Mouse (Mus musculus): ENCODE measurements around the gene Adam15. TPM values are rescaled to one million over a fixed set of nuclear protein-coding genes. Genes with fewer than 3 reads are reported as not detected.

The Adam15 gene
- 60.6 and 78.2 TPM in 2 replicates for polyA plus RNA-seq (2015; fragmentation: Nextera tagmentation; extraction: Ambion mirVana)

DNA sequence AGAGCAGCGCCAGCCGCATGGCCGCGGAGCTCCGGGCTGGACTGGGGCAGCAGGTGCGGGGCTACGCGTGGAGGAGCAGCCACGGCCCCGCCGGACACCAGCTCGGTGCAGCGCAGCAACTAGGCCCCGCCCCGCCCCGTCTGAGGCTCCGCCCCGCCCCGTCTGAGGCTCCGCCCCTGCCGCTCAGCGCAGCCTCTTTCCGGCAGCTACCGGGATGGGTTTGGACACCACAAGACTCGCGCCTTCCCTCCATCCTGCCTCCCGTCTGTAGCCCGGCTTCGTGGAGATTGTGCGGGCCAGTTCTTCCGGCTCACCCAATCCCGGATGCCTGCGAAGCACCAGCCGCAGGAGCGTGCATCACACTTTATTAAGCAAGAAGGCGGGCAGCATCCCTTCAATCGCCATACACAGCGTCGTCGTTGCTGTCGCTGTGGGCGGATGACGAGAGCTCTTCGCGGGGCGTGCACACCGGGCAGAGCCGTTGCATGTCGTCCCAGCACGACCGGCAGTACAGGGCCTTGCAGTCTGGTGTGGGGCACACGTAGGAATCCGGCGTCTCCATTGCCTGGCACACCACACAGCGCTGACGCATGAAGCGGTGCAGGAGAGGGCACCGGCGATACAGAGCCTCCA lies at the start of gene Adam15:
Adam15 (minus strand) TSS at position 128 of the 633 bp plus-strand sequence.
- Histone ChIP-seq H3K4me3 (ENCODE audit: low read depth, low read length) (peak within 1 kb of the TSS; percentile 65), H3K4me2 (ENCODE audit: low read length) (peak within 1 kb of the TSS; percentile 93), H3K27ac (ENCODE audit: low read length) (peak within 1 kb of the TSS; percentile 81), H3K27me3 (ENCODE audit: control insufficient read depth, insufficient read depth, low read depth, low read length) (peaks cover 3% of the 10 kb centered on the region; the same call in 1 of the 2 replicates), H3K9me3 (replicated peaks; ENCODE audit: control insufficient read depth, low read length, poor library complexity, severe bottlenecking) (no peaks in the 10 kb centered on the region), H3K9ac (ENCODE audit: low read depth, low read length) (peak within 1 kb of the TSS; percentile 82), H3K4me1 (ENCODE audit: control insufficient read depth, insufficient read depth, low read length) (peaks cover 14% of the 10 kb centered on the region; the same call in 1 of the 2 replicates), H3K36me3 (ENCODE audit: control insufficient read depth, insufficient read depth, low read length) (no peaks in the 10 kb centered on the region)
- peak; percentile 95 for ATAC-seq
- WGBS, result 1% methylated on average over 47 of the region's 59 CpGs

DNA sequence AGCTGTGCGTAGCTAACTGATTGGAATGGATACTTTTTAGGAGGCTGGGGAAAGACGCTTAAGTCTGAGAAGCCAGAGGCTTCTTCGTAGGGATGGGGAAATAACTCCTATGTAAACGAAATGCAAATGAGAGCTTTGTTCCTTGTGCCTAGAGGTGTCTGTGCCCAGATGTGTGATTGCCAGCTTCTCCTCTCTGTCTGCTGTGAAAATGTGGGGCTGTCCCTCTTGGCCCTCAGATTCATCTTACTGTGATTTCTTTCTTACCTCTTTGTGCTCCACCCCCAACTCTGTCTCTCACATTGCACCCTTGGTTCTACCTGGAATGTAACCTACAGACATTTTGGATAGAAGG lies 46.8 kb upstream of the Adam15 start:
- WGBS, result 0% methylated on average over 4 of the region's 4 CpGs
- H3K27me3 ChIP-seq (ENCODE audit: control insufficient read depth, insufficient read depth, low read depth, low read length), result peaks cover 25% of the 10 kb centered on the region
- H3K9ac ChIP-seq (ENCODE audit: low read depth, low read length), result peak overlapping the region; percentile 10; the same call in 1 of the 2 replicates
- H3K36me3 ChIP-seq (ENCODE audit: control insufficient read depth, insufficient read depth, low read length), result peaks cover 3% of the 10 kb centered on the region; the same call in 1 of the 2 replicates
- no peaks in the 10 kb centered on the region for H3K9me3 ChIP-seq (replicated peaks; ENCODE audit: control insufficient read depth, low read length, poor library complexity, severe bottlenecking)
- ATAC-seq, result no peak
- H3K4me3 ChIP-seq (ENCODE audit: low read depth, low read length), result peak overlapping the region; percentile 38
- H3K4me2 ChIP-seq (ENCODE audit: low read length), result peak overlapping the region; percentile 99
- peaks cover 51% of the 10 kb centered on the region for H3K4me1 ChIP-seq (ENCODE audit: control insufficient read depth, insufficient read depth, low read length)
- H3K27ac ChIP-seq (ENCODE audit: low read length), result no peak overlapping the region

- H3K9ac ChIP-seq (ENCODE audit: low read depth, low read length), result peak overlapping the region; percentile 59
- H3K4me1 ChIP-seq (ENCODE audit: control insufficient read depth, insufficient read depth, low read length), result peaks cover 57% of the 10 kb centered on the region
- peak overlapping the region; percentile 99 for H3K4me2 ChIP-seq (ENCODE audit: low read length)
- peaks cover 25% of the 10 kb centered on the region for H3K27me3 ChIP-seq (ENCODE audit: control insufficient read depth, insufficient read depth, low read depth, low read length)
- no peaks in the 10 kb centered on the region for H3K36me3 ChIP-seq (ENCODE audit: control insufficient read depth, insufficient read depth, low read length)
- no peak overlapping the region for H3K27ac ChIP-seq (ENCODE audit: low read length)
- H3K9me3 ChIP-seq (replicated peaks; ENCODE audit: control insufficient read depth, low read length, poor library complexity, severe bottlenecking), result no peaks in the 10 kb centered on the region
- ATAC-seq, result no peak
- under 1% methylated on average over 35 of the region's 44 CpGs for WGBS
- H3K4me3 ChIP-seq (ENCODE audit: low read depth, low read length), result peak overlapping the region; percentile 38
Observed at GRCm38 (mm10) chr3:89395806-89396653, 46.2 kb upstream of the Adam15 start.

GRCm38 (mm10) chr3:89395419-89395805 lies 45.6 kb upstream of the Adam15 start:
- Histone ChIP-seq H3K4me3 (ENCODE audit: low read depth, low read length) (peak overlapping the region; percentile 55), H3K36me3 (ENCODE audit: control insufficient read depth, insufficient read depth, low read length) (no peaks in the 10 kb centered on the region), H3K27ac (ENCODE audit: low read length) (no peak overlapping the region), H3K27me3 (ENCODE audit: control insufficient read depth, insufficient read depth, low read depth, low read length) (peaks cover 25% of the 10 kb centered on the region), H3K9ac (ENCODE audit: low read depth, low read length) (no peak overlapping the region; the same call in 1 of the 2 replicates), H3K9me3 (replicated peaks; ENCODE audit: control insufficient read depth, low read length, poor library complexity, severe bottlenecking) (no peaks in the 10 kb centered on the region), H3K4me1 (ENCODE audit: control insufficient read depth, insufficient read depth, low read length) (peaks cover 60% of the 10 kb centered on the region), H3K4me2 (ENCODE audit: low read length) (peak overlapping the region; percentile 99)
- ATAC-seq, result no peak
- 2% methylated on average over 10 of the region's 10 CpGs for WGBS

GRCm38 (mm10) chr3:89394894-89395256 lies 45.1 kb upstream of the Adam15 start:
- peak overlapping the region; percentile 99 for H3K4me2 ChIP-seq (ENCODE audit: low read length)
- H3K4me1 ChIP-seq (ENCODE audit: control insufficient read depth, insufficient read depth, low read length), result peaks cover 60% of the 10 kb centered on the region
- peak overlapping the region; percentile 54 for H3K9ac ChIP-seq (ENCODE audit: low read depth, low read length)
- 0 out of 2 replicates have a peak, but pooled peaks have one; percentile 2 for ATAC-seq
- H3K27ac ChIP-seq (ENCODE audit: low read length), result no peak overlapping the region
- H3K27me3 ChIP-seq (ENCODE audit: control insufficient read depth, insufficient read depth, low read depth, low read length), result peaks cover 25% of the 10 kb centered on the region
- peak overlapping the region; percentile 55 for H3K4me3 ChIP-seq (ENCODE audit: low read depth, low read length)
- H3K36me3 ChIP-seq (ENCODE audit: control insufficient read depth, insufficient read depth, low read length), result no peaks in the 10 kb centered on the region
- no peaks in the 10 kb centered on the region for H3K9me3 ChIP-seq (replicated peaks; ENCODE audit: control insufficient read depth, low read length, poor library complexity, severe bottlenecking)
- under 1% methylated on average over 12 of the region's 12 CpGs for WGBS

DNA sequence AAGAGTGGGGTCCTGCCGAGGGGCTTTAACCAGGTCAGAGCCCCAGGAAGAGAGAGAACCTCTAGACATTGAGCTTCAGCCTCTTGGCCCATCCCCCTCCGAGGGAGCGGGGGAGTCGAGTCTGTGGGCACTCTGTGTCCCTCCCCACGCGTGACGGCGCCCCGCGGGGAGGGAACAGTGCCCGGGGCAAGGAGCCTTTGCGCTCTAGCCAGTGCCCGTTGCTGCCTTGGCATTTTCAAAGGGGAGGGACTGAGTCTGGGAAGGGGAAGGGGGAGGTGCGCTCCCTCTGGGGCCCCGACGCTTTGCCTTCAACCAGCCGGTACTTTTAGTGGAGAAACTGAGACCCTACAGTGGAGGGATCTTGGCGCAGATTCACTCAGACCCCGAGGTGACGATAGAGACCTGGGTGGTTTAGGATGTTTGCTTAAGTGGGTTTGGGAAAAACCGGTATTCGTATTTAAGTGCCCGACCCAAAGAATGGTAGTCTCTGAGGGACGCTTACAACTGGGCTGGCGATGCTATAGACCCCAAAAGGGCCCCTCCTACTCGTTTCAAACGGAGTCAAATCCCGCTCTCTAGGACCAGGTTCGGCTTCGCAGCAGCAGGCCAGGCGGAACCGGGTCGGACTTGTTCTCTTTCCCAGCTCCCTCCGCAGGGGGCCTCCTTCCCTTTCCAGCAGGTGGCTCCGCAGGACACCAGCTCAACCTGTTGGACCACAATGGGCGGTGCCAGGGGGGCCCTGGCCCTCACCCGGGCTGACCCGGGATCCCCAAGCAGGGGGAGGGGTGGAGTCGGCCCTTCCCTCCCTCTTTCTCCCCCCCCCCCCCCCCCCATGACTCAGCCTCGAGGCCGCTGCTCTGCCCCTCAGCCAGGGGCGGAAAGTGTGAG lies 44.5 kb upstream of the Adam15 start, which contains the start of gene Zbtb7b:
Zbtb7b (minus strand) TSS at position 771 of the 888 bp plus-strand sequence.
- Histone ChIP-seq H3K4me2 (ENCODE audit: low read length) (peak within 1 kb of the TSS; percentile 99), H3K27me3 (ENCODE audit: control insufficient read depth, insufficient read depth, low read depth, low read length) (peaks cover 25% of the 10 kb centered on the region), H3K4me1 (ENCODE audit: control insufficient read depth, insufficient read depth, low read length) (peaks cover 60% of the 10 kb centered on the region), H3K9me3 (replicated peaks; ENCODE audit: control insufficient read depth, low read length, poor library complexity, severe bottlenecking) (no peaks in the 10 kb centered on the region), H3K36me3 (ENCODE audit: control insufficient read depth, insufficient read depth, low read length) (no peaks in the 10 kb centered on the region), H3K27ac (ENCODE audit: low read length) (peak within 1 kb of the TSS; percentile 58), H3K9ac (ENCODE audit: low read depth, low read length) (peak within 1 kb of the TSS; percentile 65), H3K4me3 (ENCODE audit: low read depth, low read length) (peak within 1 kb of the TSS; percentile 55)
- WGBS, result under 1% methylated on average over 42 of the region's 42 CpGs
- ATAC-seq, result peak; percentile 44

GRCm38 (mm10) chr3:89393605-89394004 lies 43.8 kb upstream of the Adam15 start:
- Histone ChIP-seq H3K9ac (ENCODE audit: low read depth, low read length) (peak overlapping the region; percentile 65), H3K4me2 (ENCODE audit: low read length) (peak overlapping the region; percentile 99), H3K9me3 (replicated peaks; ENCODE audit: control insufficient read depth, low read length, poor library complexity, severe bottlenecking) (no peaks in the 10 kb centered on the region), H3K4me1 (ENCODE audit: control insufficient read depth, insufficient read depth, low read length) (peaks cover 60% of the 10 kb centered on the region), H3K27ac (ENCODE audit: low read length) (peak overlapping the region; percentile 58), H3K27me3 (ENCODE audit: control insufficient read depth, insufficient read depth, low read depth, low read length) (peaks cover 25% of the 10 kb centered on the region), H3K4me3 (ENCODE audit: low read depth, low read length) (peak overlapping the region; percentile 55), H3K36me3 (ENCODE audit: control insufficient read depth, insufficient read depth, low read length) (no peaks in the 10 kb centered on the region)
- ATAC-seq, result peak; percentile 93
- under 1% methylated on average over 15 of the region's 15 CpGs for WGBS

DNA sequence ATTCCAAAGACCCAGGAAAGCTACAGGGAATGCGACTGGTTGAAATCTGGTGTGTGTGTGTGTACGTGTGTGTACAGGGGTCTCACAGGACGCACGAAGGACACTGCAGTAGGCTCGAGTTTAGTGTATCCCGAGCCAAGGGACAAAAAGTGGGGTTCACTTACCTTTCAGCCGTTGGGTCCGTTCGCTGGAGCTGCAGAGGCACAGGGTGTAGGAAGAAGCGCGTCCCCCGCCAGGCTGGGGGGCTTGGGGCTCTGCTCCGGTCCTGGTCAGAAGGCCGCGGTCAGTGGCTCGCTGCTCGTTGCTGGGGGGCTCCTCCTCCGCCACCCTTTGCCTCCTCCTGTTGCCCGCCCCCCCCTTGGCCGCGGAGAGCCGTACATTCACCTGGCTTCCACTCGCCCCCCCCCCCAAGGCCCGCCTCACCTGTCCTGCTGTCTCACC lies 43.1 kb upstream of the Adam15 start:
- no peak overlapping the region for H3K27ac ChIP-seq (ENCODE audit: low read length)
- H3K9me3 ChIP-seq (replicated peaks; ENCODE audit: control insufficient read depth, low read length, poor library complexity, severe bottlenecking), result no peaks in the 10 kb centered on the region
- no peaks in the 10 kb centered on the region for H3K36me3 ChIP-seq (ENCODE audit: control insufficient read depth, insufficient read depth, low read length)
- H3K4me2 ChIP-seq (ENCODE audit: low read length), result peak overlapping the region; percentile 99
- H3K9ac ChIP-seq (ENCODE audit: low read depth, low read length), result peak overlapping the region; percentile 58
- H3K27me3 ChIP-seq (ENCODE audit: control insufficient read depth, insufficient read depth, low read depth, low read length), result peaks cover 25% of the 10 kb centered on the region
- peaks cover 60% of the 10 kb centered on the region for H3K4me1 ChIP-seq (ENCODE audit: control insufficient read depth, insufficient read depth, low read length)
- peak overlapping the region; percentile 55 for H3K4me3 ChIP-seq (ENCODE audit: low read depth, low read length)
- no peak for ATAC-seq
- WGBS, result under 1% methylated on average over 20 of the region's 24 CpGs
